ENCODE assay signal across 9 mouse cellular contexts in genomic region chr16:33833429-33833753, GRCm38 (mm10). TPM values are rescaled to one million over a fixed set of nuclear protein-coding genes. Genes with fewer than 3 reads are reported as not detected.
DNase-seq lines count a peak whose midpoint lies in the region; ATAC-seq and TF ChIP-seq lines count a peak whose summit lies in the region.
"Had no signal": no experiment of that assay in that cellular context is flagged by ENCODE, and none has a peak within 500 bp of the region (broad histone marks: within the 10 kb centered on the region; RNA-seq: fewer than 3 reads in every experiment).

No protein-coding gene starts in this region.

- DNase-seq in left cerebral cortex, adult 2 months (ENCODE audit: extremely low spot score in 1 of 2, low spot score in 2 of 2): no peak
- DNase-seq in left cerebral cortex, postnatal 10 days (ENCODE audit: extremely low spot score in 1 of 2, low spot score in 2 of 2): no peak
- DNase-seq in adrenal gland, adult 18-20 months (ENCODE audit: low spot score in 2 of 2): no peak
- no peak for DNase-seq in frontal cortex, postnatal 25 days (ENCODE audit: low spot score in 2 of 2)
- no peak for DNase-seq in cerebellum, adult 11-12 months

- no peak for TF ChIP-seq POLR2A in embryonic fibroblast, embryonic 13.5 days (IDR thresholded peaks at IDR 0.05; ENCODE audit: low read depth, low read length)

- WGBS in intestine, postnatal 0 days: 20% methylated on average over 5 of the region's 5 CpGs
- 8% methylated on average over 5 of the region's 5 CpGs for WGBS in neural tube, embryonic 12.5 days

- no peak overlapping the region for H3K9ac ChIP-seq in intestine, postnatal 0 days (ENCODE audit: low read depth, low read length)
- no peak overlapping the region for H3K9ac ChIP-seq in neural tube, embryonic 12.5 days

- H3K4me1 ChIP-seq in embryonic fibroblast, embryonic 13.5 days (ENCODE audit: control insufficient read depth, insufficient read depth, low read length): peaks cover 21% of the 10 kb centered on the region
- H3K4me1 ChIP-seq in intestine, postnatal 0 days (replicated peaks; ENCODE audit: control insufficient read depth, insufficient read depth, low read length): peaks cover 12% of the 10 kb centered on the region
- H3K4me1 ChIP-seq in neural tube, embryonic 12.5 days: peaks cover 27% of the 10 kb centered on the region

- ATAC-seq in intestine, postnatal 0 days: no peak
- ATAC-seq in neural tube, embryonic 12.5 days (ENCODE audit: low FRiP score, low read depth): no peak

- H3K4me2 ChIP-seq in intestine, postnatal 0 days (replicated peaks; ENCODE audit: low read depth): peak overlapping the region; percentile 66
- peak overlapping the region; percentile 63 for H3K4me2 ChIP-seq in neural tube, embryonic 12.5 days (replicated peaks)

- peak overlapping the region; percentile 60 for H3K27ac ChIP-seq in left cerebral cortex, adult 2 months
- H3K27ac ChIP-seq in embryonic fibroblast, embryonic 13.5 days (ENCODE audit: insufficient read depth, low read length): peak overlapping the region; percentile 95
- peak overlapping the region; percentile 30; the same call in 1 of the 2 replicates for H3K27ac ChIP-seq in intestine, postnatal 0 days (ENCODE audit: low read depth, low read length)
- no peak overlapping the region for H3K27ac ChIP-seq in neural tube, embryonic 12.5 days

- H3K27me3 ChIP-seq in intestine, postnatal 0 days (replicated peaks; ENCODE audit: control insufficient read depth, insufficient read depth, low read length): no peaks in the 10 kb centered on the region
- H3K27me3 ChIP-seq in neural tube, embryonic 12.5 days (replicated peaks): peaks cover 31% of the 10 kb centered on the region

- H3K9me3 ChIP-seq in intestine, postnatal 0 days (ENCODE audit: control insufficient read depth): no peaks in the 10 kb centered on the region
- H3K9me3 ChIP-seq in neural tube, embryonic 12.5 days: no peaks in the 10 kb centered on the region

- H3K4me3 ChIP-seq in left cerebral cortex, adult 2 months: no peak overlapping the region
- H3K4me3 ChIP-seq in embryonic fibroblast, embryonic 13.5 days (ENCODE audit: insufficient read depth, low read length): peak overlapping the region; percentile 35
- H3K4me3 ChIP-seq in intestine, postnatal 0 days (ENCODE audit: low read depth, low read length): peak overlapping the region; percentile 17; the same call in 1 of the 2 replicates
- H3K4me3 ChIP-seq in neural tube, embryonic 12.5 days: no peak overlapping the region

- intact Hi-C loops in left cerebral cortex, adult 2 months (cut with DNase I): loop anchor here (5.0 kb wide), 1 partner anchor 44 kb away; no protein-coding TSS in a partner anchor
- intact Hi-C loops in left cerebral cortex, postnatal 10 days (cut with DNase I): no loop called here

- no peaks in the 10 kb centered on the region for H3K36me3 ChIP-seq in intestine, postnatal 0 days (ENCODE audit: control insufficient read depth, insufficient read depth)
- H3K36me3 ChIP-seq in neural tube, embryonic 12.5 days: no peaks in the 10 kb centered on the region

- no peak for TF ChIP-seq CTCF in left cerebral cortex, adult 2 months (IDR thresholded peaks at IDR 0.05)
- no peak for TF ChIP-seq CTCF in embryonic fibroblast, embryonic 13.5 days (IDR thresholded peaks at IDR 0.05; ENCODE audit: borderline replicate concordance, insufficient read depth, low read length)
- TF ChIP-seq CTCF in intestine, postnatal 0 days (IDR thresholded peaks at IDR 0.05; ENCODE audit: low read depth): no peak

RNA-seq across cellular contexts. Expression of gene Itgb5, which starts 3.9 kb away (rescaled TPM):
- 10 to 100 TPM; 36.0 to 36.8 TPM for total RNA-seq in left cerebral cortex, adult 2 months (2021)
- 10 to 100 TPM; 25.9 to 27.8 TPM for total RNA-seq in left cerebral cortex, postnatal 10 days (2021)
- polyA plus RNA-seq in embryonic fibroblast, embryonic 13.5 days (2011; ENCODE audit: insufficient read length, low read depth, missing spikeins): 330 and 348 TPM in 2 replicates
- 23.5 and 23.6 TPM in 2 replicates for polyA plus RNA-seq in intestine, postnatal 0 days (2015; fragmentation: Nextera tagmentation; extraction: Ambion mirVana)
- polyA plus RNA-seq in neural tube, embryonic 12.5 days (2016; fragmentation: Nextera tagmentation; extraction: Ambion mirVana): 31.2 and 31.5 TPM in 2 replicates
- 100 to 1,000 TPM; 146 to 187 TPM for total RNA-seq in adrenal gland, adult 18-20 months (2021)

RNA-seq across cellular contexts. Expression of gene Muc13, which starts 39.6 kb away (rescaled TPM):
- under 1 TPM; 0.12 to 0.23 TPM for total RNA-seq in left cerebral cortex, adult 2 months (2021)
- total RNA-seq in left cerebral cortex, postnatal 10 days (2021): not detected
- not detected in 2 replicates for polyA plus RNA-seq in embryonic fibroblast, embryonic 13.5 days (2011; ENCODE audit: insufficient read length, low read depth, missing spikeins)
- polyA plus RNA-seq in intestine, postnatal 0 days (2015; fragmentation: Nextera tagmentation; extraction: Ambion mirVana): 459 and 473 TPM in 2 replicates
- 0.06 and 0.16 TPM in 2 replicates for polyA plus RNA-seq in neural tube, embryonic 12.5 days (2016; fragmentation: Nextera tagmentation; extraction: Ambion mirVana)
- not detected for total RNA-seq in adrenal gland, adult 18-20 months (2021)
- total RNA-seq: layer of hippocampus, adult 8-10 months had no signal

Comparison
In these comparisons a context has a peak if more than half of its experiments do, and no peak if none do; other contexts are left out.
1. H3K4me3 ChIP-seq: peak in embryonic fibroblast, embryonic 13.5 days (single experiment) and intestine, postnatal 0 days (single experiment); none in left cerebral cortex, adult 2 months (single experiment) and neural tube, embryonic 12.5 days (single experiment).